ENCODE assay signal across 8 mouse cellular contexts in genomic region chrX:38180656-38181607, GRCm38 (mm10). TPM values are rescaled to one million over a fixed set of nuclear protein-coding genes. Genes with fewer than 3 reads are reported as not detected.
DNase-seq lines count a peak whose midpoint lies in the region; ATAC-seq and TF ChIP-seq lines count a peak whose summit lies in the region.

No protein-coding gene starts in this region.

- TF ChIP-seq POLR2A in bone marrow macrophage, adult 2 months (IDR thresholded peaks at IDR 0.05; ENCODE audit: borderline replicate concordance, low read depth, low read length), result no peak

- H3K27me3 ChIP-seq in forebrain, embryonic 12.5 days, result no peaks in the 10 kb centered on the region
- H3K27me3 ChIP-seq in hindbrain, postnatal 0 days (ENCODE audit: insufficient read depth, low read length), result no peaks in the 10 kb centered on the region

- peak; percentile 61 for ATAC-seq in cerebellum, adult (ENCODE audit: insufficient number of reproducible peaks, low FRiP score, low TSS enrichment)
- ATAC-seq in forebrain, embryonic 12.5 days (ENCODE audit: low FRiP score), result peak; percentile 78
- ATAC-seq in hindbrain, postnatal 0 days, result peak; percentile 75

- H3K4me3 ChIP-seq in bone marrow macrophage, adult 2 months (ENCODE audit: insufficient read depth, low read length), result peak overlapping the region; percentile 59
- peak overlapping the region; percentile 43 for H3K4me3 ChIP-seq in forebrain, embryonic 12.5 days (replicated peaks)
- peak overlapping the region; percentile 37 for H3K4me3 ChIP-seq in hindbrain, postnatal 0 days (ENCODE audit: low read length)

- H3K27ac ChIP-seq in bone marrow macrophage, adult 2 months (ENCODE audit: insufficient read depth, low read depth, low read length), result no peak overlapping the region
- no peak overlapping the region for H3K27ac ChIP-seq in forebrain, embryonic 12.5 days
- H3K27ac ChIP-seq in hindbrain, postnatal 0 days, result no peak overlapping the region

- peaks cover 4% of the 10 kb centered on the region; the same call in 1 of the 2 replicates for H3K9me3 ChIP-seq in forebrain, embryonic 12.5 days
- 0 out of 2 replicates have a peak, but pooled peaks cover 2% of the 10 kb centered on the region for H3K9me3 ChIP-seq in hindbrain, postnatal 0 days (ENCODE audit: low read length)

- peak overlapping the region; percentile 64 for H3K4me2 ChIP-seq in forebrain, embryonic 12.5 days
- H3K4me2 ChIP-seq in hindbrain, postnatal 0 days (ENCODE audit: low read depth, low read length), result peak overlapping the region; percentile 61

- 26% methylated on average over 38 of the region's 38 CpGs for WGBS in forebrain, embryonic 12.5 days
- 38% methylated on average over 37 of the region's 38 CpGs for WGBS in hindbrain, postnatal 0 days

- no peaks in the 10 kb centered on the region for H3K36me3 ChIP-seq in forebrain, embryonic 12.5 days (replicated peaks)
- H3K36me3 ChIP-seq in hindbrain, postnatal 0 days (ENCODE audit: insufficient read depth, low read length), result no peaks in the 10 kb centered on the region

- peak overlapping the region; percentile 48 for H3K9ac ChIP-seq in forebrain, embryonic 12.5 days
- 0 out of 2 replicates have a peak overlapping the region, but pooled peaks have one; percentile 21 for H3K9ac ChIP-seq in hindbrain, postnatal 0 days (replicated peaks; ENCODE audit: low read length)

- TF ChIP-seq CTCF in bone marrow macrophage, adult 2 months (IDR thresholded peaks at IDR 0.05; ENCODE audit: low read depth, low read length), result no peak
- TF ChIP-seq CTCF in hindbrain, postnatal 0 days (IDR thresholded peaks at IDR 0.05; ENCODE audit: low read depth), result no peak

- H3K4me1 ChIP-seq in bone marrow macrophage, adult 2 months (ENCODE audit: control insufficient read depth, insufficient read depth, low read length), result no peaks in the 10 kb centered on the region; the same call in 1 of the 2 replicates
- H3K4me1 ChIP-seq in forebrain, embryonic 12.5 days, result no peaks in the 10 kb centered on the region
- H3K4me1 ChIP-seq in hindbrain, postnatal 0 days (ENCODE audit: insufficient read depth, low read length), result no peaks in the 10 kb centered on the region

- no peak for DNase-seq in cerebellum, adult 9-10 months
- DNase-seq in hindbrain, postnatal 0 days (ENCODE audit: low spot score), result peak; percentile 16
- DNase-seq in lung, postnatal 4 days, result peak; percentile 8 to 23
- DNase-seq in spleen, postnatal 4 days (ENCODE audit: low spot score in 2 of 2), result peak; percentile 11 to 62
- no peak for DNase-seq in frontal cortex, adult 2 months (ENCODE audit: extremely low spot score in 1 of 2, low spot score in 1 of 2)

RNA-seq across cellular contexts. Expression of gene Zbtb33, which starts 8.7 kb away (rescaled TPM):
- polyA plus RNA-seq in bone marrow macrophage, adult 2 months (2012; ENCODE audit: insufficient read depth, insufficient read length, missing spikeins), result 13.2 and 18.0 TPM in 2 replicates
- 5.2 and 6.3 TPM in 2 replicates for polyA plus RNA-seq in forebrain, embryonic 12.5 days (2016; fragmentation: Nextera tagmentation; extraction: Ambion mirVana)
- 20.5 and 26.8 TPM in 2 replicates for total RNA-seq in hindbrain, postnatal 0 days (2014; rRNA removed)
- polyA plus RNA-seq in hindbrain, postnatal 0 days (2015; fragmentation: Nextera tagmentation; extraction: Ambion mirVana), result 3.0 and 3.3 TPM in 2 replicates
- 9.8 and 10.9 TPM in 2 replicates for polyA plus RNA-seq in frontal cortex, adult 2 months (2012; rRNA removed)

RNA-seq across cellular contexts. Expression of gene Rhox13, which starts 59.9 kb away (rescaled TPM):
- not detected in 2 replicates for polyA plus RNA-seq in bone marrow macrophage, adult 2 months (2012; ENCODE audit: insufficient read depth, insufficient read length, missing spikeins)
- polyA plus RNA-seq in forebrain, embryonic 12.5 days (2016; fragmentation: Nextera tagmentation; extraction: Ambion mirVana), result not detected in 2 replicates
- not detected in 2 replicates for total RNA-seq in hindbrain, postnatal 0 days (2014; rRNA removed)
- polyA plus RNA-seq in hindbrain, postnatal 0 days (2015; fragmentation: Nextera tagmentation; extraction: Ambion mirVana), result not detected in 2 replicates
- not detected in 2 replicates for polyA plus RNA-seq in frontal cortex, adult 2 months (2012; rRNA removed)

Comparison
In these comparisons a context has a peak if more than half of its experiments do, and no peak if none do; other contexts are left out.
1. DNase-seq: peak in hindbrain, postnatal 0 days (single experiment), lung, postnatal 4 days (2 of 2) and spleen, postnatal 4 days (2 of 2); none in cerebellum, adult 9-10 months (single experiment) and frontal cortex, adult 2 months (0 of 2).
2. Peak in every context shown above with its lines, with median percentiles within 50 percentile points of each other: ATAC-seq and H3K4me3 ChIP-seq.